Mouse (Mus musculus) forebrain, postnatal 0 days (tissue): ENCODE data around the gene Mt1. TPM values are rescaled to one million over a fixed set of nuclear protein-coding genes. Genes with fewer than 3 reads are reported as not detected.

ENCODE experiments used
- ATAC-seq: fragments of 200-750 bp; cut with Nextera tagmentation; 2 replicates; pipeline ENCODE4 v1.8.0; 2017; ENCODE audit warnings: mild to moderate bottlenecking, moderate library complexity
- DNase-seq: peaks from one replicate; pipeline ENCODE4 v3.0.0-alpha.2; 2015
- H3K27ac ChIP-seq: fragments of 300-500 bp; sonication (generic); 2 replicates; pipeline ENCODE4 v1.5.1; 2014; ENCODE audit warnings: low read depth, mild to moderate bottlenecking, antibody characterized with exemption, low read length, moderate library complexity, mixed read lengths
- H3K27me3 ChIP-seq: fragments of 300-500 bp; sonication (generic); 2 replicates; pipeline ENCODE4 v1.6.1; 2014; ENCODE audit warnings: mild to moderate bottlenecking, low read length, mixed read lengths; ENCODE audit not compliant: insufficient read depth
- H3K36me3 ChIP-seq: fragments of 300-500 bp; sonication (generic); 2 replicates; pipeline ENCODE4 v1.6.1; 2014; ENCODE audit warnings: mild to moderate bottlenecking, moderate library complexity; ENCODE audit not compliant: insufficient read depth
- H3K4me1 ChIP-seq: fragments of 300-500 bp; sonication (generic); 2 replicates; pipeline ENCODE4 v1.6.1; 2014; ENCODE audit warnings: antibody characterized with exemption; ENCODE audit not compliant: insufficient read depth
- H3K4me2 ChIP-seq: fragments of 300-500 bp; sonication (generic); 2 replicates; pipeline ENCODE4 v1.6.1; 2014; ENCODE audit warnings: low read depth, mild to moderate bottlenecking, moderate library complexity
- H3K4me3 ChIP-seq: fragments of 300-500 bp; sonication (generic); 2 replicates; pipeline ENCODE4 v1.5.1; 2014; ENCODE audit warnings: low read depth, low read length, mixed read lengths
- H3K9ac ChIP-seq: fragments of 300-500 bp; sonication (generic); 2 replicates; pipeline ENCODE4 v1.6.1; 2014; ENCODE audit warnings: mild to moderate bottlenecking
- H3K9me3 ChIP-seq: fragments of 300-500 bp; sonication (generic); 2 replicates; pipeline ENCODE4 v1.6.1; 2016; ENCODE audit warnings: low read length
- CTCF ChIP-seq: sonication (generic); IDR thresholded peaks from 2 replicates; pipeline ENCODE4 v1.5.1; 2016; ENCODE audit warnings: antibody characterized with exemption, control low read depth, low read depth
- WGBS: fragments of 180-500 bp; shearing (Covaris S2); extraction: QIAGEN DNeasy Blood & Tissue Kit; methylation state at CpG from one replicate; pipeline ENCODE4 v1.1.7; 2014; 5-methylcytosine and 5-hydroxymethylcytosine counted together
- polyA plus RNA-seq: library from polyadenylated mRNA; unstranded; fragments of >200 nt; fragmentation: Nextera tagmentation; extraction: Ambion mirVana; gene quantifications from 2 replicates; pipeline ENCODE4 v1.2.1, GENCODE M21; 2015
- total RNA-seq: library from RNA; depleted of rRNA; stranded (reverse); fragments of >200 nt; gene quantifications from 2 replicates; pipeline ENCODE4 v1.2.3, GENCODE M21; 2014

The Mt1 gene
- total and polyA plus RNA-seq, 2 experiments from 2014 or later = 411 to 418 TPM

GRCm38 (mm10) chr8:94136933-94137332 is 41.9 kb upstream of the Mt1 start, which contains the start of gene Mt4:
Gene Mt4 (plus strand): TSS chr8:94137197.
- H3K9ac ChIP-seq = no peak within 1 kb of the TSS
- DNase-seq (no peak), ATAC-seq (no peak)
- TF ChIP-seq CTCF = no peak
- H3K4me1 ChIP-seq = no peaks in the 10 kb centered on the region
- no peaks in the 10 kb centered on the region for H3K27me3 ChIP-seq
- H3K36me3 ChIP-seq = no peaks in the 10 kb centered on the region
- no peak within 1 kb of the TSS for H3K4me2 ChIP-seq
- no peaks in the 10 kb centered on the region for H3K9me3 ChIP-seq
- H3K4me3 ChIP-seq = no peak within 1 kb of the TSS
- WGBS = 68% methylated on average over 6 of the region's 6 CpGs
- H3K27ac ChIP-seq = no peak within 1 kb of the TSS

DNA sequence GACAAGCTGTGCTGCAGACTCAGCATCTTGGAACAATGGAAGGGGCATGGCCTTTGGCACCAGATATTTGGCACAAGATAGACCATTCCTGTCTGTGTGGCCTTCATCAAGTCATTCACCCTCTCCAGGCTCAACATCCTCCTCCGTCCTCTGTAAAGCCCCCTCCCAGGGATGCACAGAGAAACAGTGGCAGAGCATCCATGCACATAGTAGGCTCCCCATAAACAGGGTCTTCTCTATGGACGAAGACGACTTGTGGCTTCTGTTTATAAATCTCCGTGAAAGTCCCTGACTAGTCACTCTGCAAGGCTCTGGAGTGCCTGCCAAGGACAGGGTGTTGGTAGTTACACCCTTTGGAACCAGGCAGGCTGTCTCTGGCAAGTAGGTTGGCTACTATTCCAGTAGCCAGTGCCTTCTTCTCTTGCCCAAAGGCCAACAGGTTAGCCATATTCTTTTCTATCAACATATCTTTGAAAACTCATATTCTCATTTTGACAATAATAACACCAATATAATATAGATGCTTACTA is 38.6 kb upstream of the Mt1 start:
- TF ChIP-seq CTCF = no peak
- no peaks in the 10 kb centered on the region for H3K36me3 ChIP-seq
- no peaks in the 10 kb centered on the region for H3K27me3 ChIP-seq
- no peak overlapping the region for H3K9ac ChIP-seq
- H3K4me1 ChIP-seq = no peaks in the 10 kb centered on the region
- H3K27ac ChIP-seq = no peak overlapping the region
- no peak overlapping the region for H3K4me3 ChIP-seq
- ATAC-seq (no peak), DNase-seq (no peak)
- 83% methylated on average over 4 of the region's 4 CpGs for whole genome bisulfite sequencing
- H3K4me2 ChIP-seq = no peak overlapping the region
- H3K9me3 ChIP-seq = no peaks in the 10 kb centered on the region

DNA sequence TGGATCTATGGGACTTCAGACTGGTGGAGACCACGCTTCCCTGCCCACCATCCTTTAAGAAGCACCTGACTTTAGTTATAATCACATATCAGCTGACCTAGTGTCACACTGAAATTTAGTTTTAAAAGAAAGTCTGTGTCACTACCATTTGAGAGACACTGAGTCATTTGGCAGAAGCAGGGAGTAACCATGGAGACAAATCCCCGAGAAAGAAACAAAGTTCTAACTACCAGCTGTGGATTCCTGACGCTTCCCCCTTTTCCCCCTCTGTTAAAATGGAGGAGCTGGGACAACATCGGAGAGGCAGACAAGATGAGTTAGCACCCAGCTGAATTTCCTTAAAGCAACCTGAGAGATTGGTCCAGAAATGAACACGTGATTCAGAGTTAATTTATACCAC is 30.6 kb upstream of the Mt1 start:
- H3K4me3 ChIP-seq = no peak overlapping the region
- no peaks in the 10 kb centered on the region for H3K9me3 ChIP-seq
- DNase-seq (peak; percentile 45), ATAC-seq (peak; percentile 21; the same call in 1 of the 2 replicates)
- no peak overlapping the region for H3K9ac ChIP-seq
- H3K27me3 ChIP-seq = no peaks in the 10 kb centered on the region
- TF ChIP-seq CTCF = no peak
- peaks cover 5% of the 10 kb centered on the region; the same call in 1 of the 2 replicates for H3K4me1 ChIP-seq
- 27% methylated on average over 5 of the region's 5 CpGs for WGBS
- no peak overlapping the region for H3K4me2 ChIP-seq
- no peak overlapping the region for H3K27ac ChIP-seq
- H3K36me3 ChIP-seq = no peaks in the 10 kb centered on the region

DNA sequence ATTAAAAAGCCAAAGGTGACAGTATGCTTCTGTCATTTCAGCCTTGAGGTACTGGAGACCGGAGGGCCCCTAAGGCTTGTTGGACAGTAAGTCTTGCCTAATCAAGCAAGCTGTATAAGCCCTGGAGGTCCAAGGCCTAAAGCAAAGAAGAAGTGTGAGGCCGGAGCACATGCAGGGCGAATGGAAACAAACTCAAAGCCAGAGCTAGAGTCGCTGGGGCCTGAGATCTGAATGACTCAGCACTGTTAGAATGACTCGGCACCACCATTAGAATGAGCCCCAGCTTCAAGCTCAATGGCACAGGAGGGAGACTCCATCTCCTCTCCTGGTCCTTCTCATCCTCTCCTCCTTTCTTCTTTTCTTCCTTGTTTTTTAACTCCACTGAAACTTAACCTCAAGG is 28.0 kb upstream of the Mt1 start:
- Histone ChIP-seq H3K4me3 (no peak overlapping the region), H3K36me3 (no peaks in the 10 kb centered on the region), H3K9me3 (no peaks in the 10 kb centered on the region), H3K4me2 (no peak overlapping the region), H3K4me1 (peaks cover 8% of the 10 kb centered on the region; the same call in 1 of the 2 replicates), H3K27ac (no peak overlapping the region), H3K27me3 (no peaks in the 10 kb centered on the region), H3K9ac (no peak overlapping the region)
- TF ChIP-seq CTCF = no peak
- no peak for DNase-seq
- no peak for ATAC-seq
- WGBS = 78% methylated on average over 5 of the region's 5 CpGs

DNA sequence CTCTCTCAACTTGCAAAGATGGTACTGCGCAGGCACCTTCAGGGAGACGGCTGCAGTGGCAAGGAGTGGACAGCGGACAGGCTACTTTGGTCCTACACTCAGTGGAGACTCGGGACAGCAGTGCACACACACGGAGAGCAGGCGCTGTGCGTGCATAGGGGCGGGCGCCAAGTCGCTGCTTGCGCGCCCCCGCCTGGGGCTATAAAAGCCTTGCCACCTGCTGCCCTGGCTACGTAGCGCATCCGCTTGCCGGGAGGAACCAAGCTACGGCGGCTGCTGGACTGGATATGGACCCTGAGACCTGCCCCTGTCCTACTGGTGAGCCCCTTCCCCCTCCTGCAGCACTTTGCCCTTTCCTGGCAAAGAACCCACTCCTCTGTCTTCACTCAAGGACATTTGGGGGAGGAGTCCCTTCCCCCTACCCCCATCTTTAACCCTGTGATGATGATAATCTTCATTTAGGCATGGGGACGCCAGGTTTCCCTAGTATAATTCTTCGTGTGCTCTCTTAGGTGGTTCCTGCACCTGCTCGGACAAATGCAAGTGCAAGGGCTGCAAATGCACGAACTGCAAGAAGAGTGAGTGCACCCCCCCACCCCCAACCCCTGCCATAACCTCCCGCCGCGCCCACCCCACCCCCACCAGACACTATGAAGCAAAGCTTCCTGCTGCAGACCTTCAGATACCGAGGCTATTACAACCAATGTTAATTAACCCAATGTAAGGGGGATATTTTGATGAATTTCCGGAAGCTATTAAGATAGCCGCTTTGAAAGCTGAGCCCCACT is 26.2 kb upstream of the Mt1 start, which contains the start of gene Mt3:
Gene Mt3 (plus strand): TSS at position 95 of the 788 bp plus-strand sequence.
- Histone ChIP-seq H3K36me3 (no peaks in the 10 kb centered on the region), H3K4me3 (peak within 1 kb of the TSS; percentile 52), H3K4me1 (peaks cover 8% of the 10 kb centered on the region; the same call in 1 of the 2 replicates), H3K27ac (peak within 1 kb of the TSS; percentile 67), H3K4me2 (peak within 1 kb of the TSS; percentile 74), H3K9ac (peak within 1 kb of the TSS; percentile 65), H3K27me3 (no peaks in the 10 kb centered on the region), H3K9me3 (no peaks in the 10 kb centered on the region)
- ATAC-seq (peak; percentile 89), DNase-seq (peak; percentile 88)
- under 1% methylated on average over 29 of the region's 29 CpGs for WGBS
- peak; percentile 52 for TF ChIP-seq CTCF

DNA sequence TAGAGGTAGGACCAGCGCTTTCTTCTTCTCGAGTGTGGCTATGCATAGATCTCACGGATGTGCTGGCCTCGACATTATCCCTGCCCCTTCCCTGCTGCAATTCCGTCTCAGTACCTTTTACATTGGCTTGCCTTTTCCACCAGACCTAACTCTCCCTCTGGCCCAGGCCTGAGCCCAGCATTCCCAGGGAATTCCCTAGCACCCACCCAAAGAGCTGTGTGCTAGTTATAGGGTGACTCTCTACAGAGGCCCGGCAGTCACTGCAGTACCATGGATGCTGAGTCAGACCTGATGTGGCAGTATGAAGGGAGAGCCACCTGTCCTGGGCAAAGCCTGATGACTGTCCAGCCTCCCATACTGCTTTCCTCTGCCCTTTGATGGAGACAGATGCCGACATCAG is 25.4 kb upstream of the Mt1 start:
- H3K4me2 ChIP-seq = peak overlapping the region; percentile 74
- H3K36me3 ChIP-seq = no peaks in the 10 kb centered on the region
- H3K4me1 ChIP-seq = peaks cover 8% of the 10 kb centered on the region; the same call in 1 of the 2 replicates
- no peaks in the 10 kb centered on the region for H3K9me3 ChIP-seq
- H3K4me3 ChIP-seq = peak overlapping the region; percentile 52
- no peaks in the 10 kb centered on the region for H3K27me3 ChIP-seq
- no peak for DNase-seq
- no peak for ATAC-seq
- no peak for TF ChIP-seq CTCF
- H3K9ac ChIP-seq = peak overlapping the region; percentile 65
- H3K27ac ChIP-seq = peak overlapping the region; percentile 66
- WGBS = 21% methylated on average over 7 of the region's 7 CpGs

- no peak for TF ChIP-seq CTCF
- peak overlapping the region; percentile 74 for H3K4me2 ChIP-seq
These were observed 24.3 kb upstream of the Mt1 start for GRCm38 (mm10) chr8:94154537-94154936.

More at GRCm38 (mm10) chr8:94154537-94154936, 24.3 kb upstream of the Mt1 start:
- Histone ChIP-seq H3K4me3 (no peak overlapping the region), H3K4me1 (peaks cover 8% of the 10 kb centered on the region; the same call in 1 of the 2 replicates), H3K9ac (no peak overlapping the region), H3K27ac (peak overlapping the region; percentile 66), H3K36me3 (no peaks in the 10 kb centered on the region), H3K9me3 (no peaks in the 10 kb centered on the region), H3K27me3 (no peaks in the 10 kb centered on the region)
- DNase-seq (peak; percentile 47), ATAC-seq (peak; percentile 56)
- 15% methylated on average over 6 of the region's 6 CpGs for WGBS
